Mouse (Mus musculus): ENCODE measurements around the gene Gm49383. TPM values are rescaled to one million over a fixed set of nuclear protein-coding genes. Genes with fewer than 3 reads are reported as not detected.
"Not testable (repeated sequence)": the region's sequence is repeated elsewhere in the genome, so short reads cannot be mapped to it uniquely, and the experiment has no call there.

Gm49383 gene
- polyA plus RNA-seq, 1 experiment from 2014 or later = 27.5 TPM

- not testable (repeated sequence) for H3K27me3 ChIP-seq (replicated peaks; ENCODE audit: control insufficient read depth, insufficient read depth, low read length); H3K9ac ChIP-seq (ENCODE audit: low read length); H3K9me3 ChIP-seq (ENCODE audit: control insufficient read depth, low read length); H3K4me3 ChIP-seq (ENCODE audit: low read depth, low read length); ATAC-seq (replicated peaks; ENCODE audit: low FRiP score, low TSS enrichment, low read depth); DNase-seq (ENCODE audit: low spot score); H3K4me1 ChIP-seq (replicated peaks; ENCODE audit: control insufficient read depth, insufficient read depth, low read length); H3K4me2 ChIP-seq (ENCODE audit: low read length); H3K27ac ChIP-seq (ENCODE audit: low read depth)
- 73% methylated on average over 2 of the region's 2 CpGs for whole genome bisulfite sequencing
- H3K36me3 ChIP-seq (ENCODE audit: control insufficient read depth, insufficient read depth, low read length) = peaks cover 23% of the 10 kb centered on the region
Observed at GRCm38 (mm10) chr12:69160677-69161076, 36.2 kb downstream of the Gm49383 start.

- peak; percentile 28 for ATAC-seq (replicated peaks; ENCODE audit: low FRiP score, low TSS enrichment, low read depth)
Observed at GRCm38 (mm10) chr12:69159578-69159940, 37.3 kb downstream of the Gm49383 start.

GRCm38 (mm10) chr12:69158765-69159577 lies 37.9 kb downstream of the Gm49383 start, which contains the start of gene Rps29:
Gene Rps29 (minus strand): TSS chr12:69159186.
- Histone ChIP-seq H3K9ac (ENCODE audit: low read length) (peak within 1 kb of the TSS; percentile 95), H3K4me2 (ENCODE audit: low read length) (peak within 1 kb of the TSS; percentile 92), H3K4me3 (ENCODE audit: low read depth, low read length) (peak within 1 kb of the TSS; percentile 75), H3K36me3 (ENCODE audit: control insufficient read depth, insufficient read depth, low read length) (peaks cover 24% of the 10 kb centered on the region), H3K27ac (ENCODE audit: low read depth) (peak within 1 kb of the TSS; percentile 91)
- H3K4me1 ChIP-seq (replicated peaks; ENCODE audit: control insufficient read depth, insufficient read depth, low read length); H3K27me3 ChIP-seq (replicated peaks; ENCODE audit: control insufficient read depth, insufficient read depth, low read length); H3K9me3 ChIP-seq (ENCODE audit: control insufficient read depth, low read length): not testable (repeated sequence)
- WGBS = under 1% methylated on average over 53 of the region's 68 CpGs
- DNase-seq (ENCODE audit: low spot score) (peak; percentile 100), ATAC-seq (replicated peaks; ENCODE audit: low FRiP score, low TSS enrichment, low read depth) (peak; percentile 98)

More at GRCm38 (mm10) chr12:69159578-69159940, 37.3 kb downstream of the Gm49383 start:
- H3K4me2 ChIP-seq (ENCODE audit: low read length) = peak overlapping the region; percentile 28
- H3K4me3 ChIP-seq (ENCODE audit: low read depth, low read length) = peak overlapping the region; percentile 16
- H3K9me3 ChIP-seq (ENCODE audit: control insufficient read depth, low read length) = no peaks in the 10 kb centered on the region
- H3K27ac ChIP-seq (ENCODE audit: low read depth) = 0 out of 2 replicates have a peak overlapping the region, but pooled peaks have one; percentile 38
- 5% methylated on average over 9 of the region's 9 CpGs for WGBS
- peaks cover 4% of the 10 kb centered on the region; the same call in 1 of the 2 replicates for H3K4me1 ChIP-seq (replicated peaks; ENCODE audit: control insufficient read depth, insufficient read depth, low read length)
- no peaks in the 10 kb centered on the region for H3K27me3 ChIP-seq (replicated peaks; ENCODE audit: control insufficient read depth, insufficient read depth, low read length)
- no peak for DNase-seq (ENCODE audit: low spot score)
- H3K36me3 ChIP-seq (ENCODE audit: control insufficient read depth, insufficient read depth, low read length) = peaks cover 24% of the 10 kb centered on the region
- no peak overlapping the region for H3K9ac ChIP-seq (ENCODE audit: low read length)

- Histone ChIP-seq H3K9me3 (ENCODE audit: control insufficient read depth, low read length) (no peaks in the 10 kb centered on the region), H3K4me2 (ENCODE audit: low read length) (peak overlapping the region; percentile 92), H3K4me1 (replicated peaks; ENCODE audit: control insufficient read depth, insufficient read depth, low read length) (peaks cover 4% of the 10 kb centered on the region; the same call in 1 of the 2 replicates), H3K4me3 (ENCODE audit: low read depth, low read length) (peak overlapping the region; percentile 75), H3K36me3 (ENCODE audit: control insufficient read depth, insufficient read depth, low read length) (peaks cover 24% of the 10 kb centered on the region), H3K27me3 (replicated peaks; ENCODE audit: control insufficient read depth, insufficient read depth, low read length) (no peaks in the 10 kb centered on the region), H3K9ac (ENCODE audit: low read length) (peak overlapping the region; percentile 95), H3K27ac (ENCODE audit: low read depth) (peak overlapping the region; percentile 91)
- WGBS = under 1% methylated on average over 19 of the region's 19 CpGs
- DNase-seq (ENCODE audit: low spot score) (no peak), ATAC-seq (replicated peaks; ENCODE audit: low FRiP score, low TSS enrichment, low read depth) (no peak)
Observed at GRCm38 (mm10) chr12:69158366-69158764, 38.5 kb downstream of the Gm49383 start.

- H3K27me3 ChIP-seq (replicated peaks; ENCODE audit: control insufficient read depth, insufficient read depth, low read length) = no peaks in the 10 kb centered on the region
- H3K9me3 ChIP-seq (ENCODE audit: control insufficient read depth, low read length) = no peaks in the 10 kb centered on the region
- H3K27ac ChIP-seq (ENCODE audit: low read depth) = no peak overlapping the region
- H3K9ac ChIP-seq (ENCODE audit: low read length) = no peak overlapping the region
- 95% methylated on average over 2 of the region's 2 CpGs for WGBS
- ATAC-seq (replicated peaks; ENCODE audit: low FRiP score, low TSS enrichment, low read depth) = no peak
- peaks cover 24% of the 10 kb centered on the region for H3K36me3 ChIP-seq (ENCODE audit: control insufficient read depth, insufficient read depth, low read length)
- H3K4me1 ChIP-seq (replicated peaks; ENCODE audit: control insufficient read depth, insufficient read depth, low read length) = peaks cover 4% of the 10 kb centered on the region; the same call in 1 of the 2 replicates
- no peak overlapping the region for H3K4me2 ChIP-seq (ENCODE audit: low read length)
- DNase-seq (ENCODE audit: low spot score) = no peak
- H3K4me3 ChIP-seq (ENCODE audit: low read depth, low read length) = no peak overlapping the region
Observed at GRCm38 (mm10) chr12:69157107-69157506, 39.8 kb downstream of the Gm49383 start.

GRCm38 (mm10) chr12:69156436-69156835 lies 40.5 kb downstream of the Gm49383 start:
- Histone ChIP-seq H3K36me3 (ENCODE audit: control insufficient read depth, insufficient read depth, low read length) (peaks cover 24% of the 10 kb centered on the region), H3K4me1 (replicated peaks; ENCODE audit: control insufficient read depth, insufficient read depth, low read length) (peaks cover 4% of the 10 kb centered on the region; the same call in 1 of the 2 replicates), H3K27me3 (replicated peaks; ENCODE audit: control insufficient read depth, insufficient read depth, low read length) (no peaks in the 10 kb centered on the region), H3K9me3 (ENCODE audit: control insufficient read depth, low read length) (no peaks in the 10 kb centered on the region), H3K27ac (ENCODE audit: low read depth) (no peak overlapping the region), H3K4me2 (ENCODE audit: low read length) (no peak overlapping the region), H3K4me3 (ENCODE audit: low read depth, low read length) (no peak overlapping the region), H3K9ac (ENCODE audit: low read length) (no peak overlapping the region)
- ATAC-seq (replicated peaks; ENCODE audit: low FRiP score, low TSS enrichment, low read depth) = no peak
- no peak for DNase-seq (ENCODE audit: low spot score)
- 87% methylated on average over 4 of the region's 4 CpGs for WGBS

- DNase-seq (ENCODE audit: low spot score) = no peak
- 81% methylated on average over 2 of the region's 2 CpGs for whole genome bisulfite sequencing
Observed at GRCm38 (mm10) chr12:69155923-69156322, 41.0 kb downstream of the Gm49383 start.

GRCm38 (mm10) chr12:69150049-69150448 lies 46.9 kb downstream of the Gm49383 start:
- H3K27ac ChIP-seq (ENCODE audit: low read depth) = no peak overlapping the region
- ATAC-seq (replicated peaks; ENCODE audit: low FRiP score, low TSS enrichment, low read depth) = no peak
- H3K9ac ChIP-seq (ENCODE audit: low read length) = no peak overlapping the region
- no peak overlapping the region for H3K4me2 ChIP-seq (ENCODE audit: low read length)
- no peaks in the 10 kb centered on the region for H3K36me3 ChIP-seq (ENCODE audit: control insufficient read depth, insufficient read depth, low read length)
- 59% methylated on average over 13 of the region's 13 CpGs for WGBS
- no peak for DNase-seq (ENCODE audit: low spot score)
- H3K27me3 ChIP-seq (replicated peaks; ENCODE audit: control insufficient read depth, insufficient read depth, low read length) = no peaks in the 10 kb centered on the region
- H3K9me3 ChIP-seq (ENCODE audit: control insufficient read depth, low read length) = no peaks in the 10 kb centered on the region
- H3K4me3 ChIP-seq (ENCODE audit: low read depth, low read length) = no peak overlapping the region
- H3K4me1 ChIP-seq (replicated peaks; ENCODE audit: control insufficient read depth, insufficient read depth, low read length) = no peaks in the 10 kb centered on the region

More at GRCm38 (mm10) chr12:69155923-69156322, 41.0 kb downstream of the Gm49383 start:
- ATAC-seq (replicated peaks; ENCODE audit: low FRiP score, low TSS enrichment, low read depth) = no peak
- no peak overlapping the region for H3K27ac ChIP-seq (ENCODE audit: low read depth)
- H3K4me1 ChIP-seq (replicated peaks; ENCODE audit: control insufficient read depth, insufficient read depth, low read length) = peaks cover 4% of the 10 kb centered on the region; the same call in 1 of the 2 replicates
- H3K9ac ChIP-seq (ENCODE audit: low read length) = no peak overlapping the region
- no peak overlapping the region for H3K4me3 ChIP-seq (ENCODE audit: low read depth, low read length)
- peaks cover 24% of the 10 kb centered on the region for H3K36me3 ChIP-seq (ENCODE audit: control insufficient read depth, insufficient read depth, low read length)
- no peaks in the 10 kb centered on the region for H3K27me3 ChIP-seq (replicated peaks; ENCODE audit: control insufficient read depth, insufficient read depth, low read length)
- no peaks in the 10 kb centered on the region for H3K9me3 ChIP-seq (ENCODE audit: control insufficient read depth, low read length)
- H3K4me2 ChIP-seq (ENCODE audit: low read length) = no peak overlapping the region

Measured in intestine, embryonic 14.5 days (tissue).